Mouse (Mus musculus) forebrain, embryonic 14.5 days (tissue): ENCODE data around the gene Clp1. TPM values are rescaled to one million over a fixed set of nuclear protein-coding genes. Genes with fewer than 3 reads are reported as not detected.
A peak's percentile ranks its signal among the peaks of the same experiment; 100 is the strongest.

Source experiments
- ATAC-seq: fragments of 200-750 bp; cut with Nextera tagmentation; 2 replicates; pipeline ENCODE4 v1.8.0; 2017; ENCODE audit warnings: mild to moderate bottlenecking, moderate library complexity
- DNase-seq: peaks from one replicate; pipeline ENCODE4 v3.0.0-alpha.2; 2015; ENCODE audit warnings: low spot score
- H3K27ac ChIP-seq: fragments of 300-500 bp; sonication (generic); 2 replicates; pipeline ENCODE4 v1.5.1; 2014; ENCODE audit warnings: low read depth, mild to moderate bottlenecking, control low read depth, low read length, moderate library complexity
- H3K27me3 ChIP-seq: fragments of 300-500 bp; sonication (generic); replicated peaks from 2 replicates; pipeline ENCODE4 v1.6.1; 2014; ENCODE audit warnings: low read length, control low read depth, mixed read lengths; ENCODE audit not compliant: control insufficient read depth, insufficient read depth
- H3K36me3 ChIP-seq: fragments of 300-500 bp; sonication (generic); 2 replicates; pipeline ENCODE4 v1.6.1; 2014; ENCODE audit warnings: low read length, control low read depth; ENCODE audit not compliant: control insufficient read depth, insufficient read depth
- H3K4me1 ChIP-seq: fragments of 300-500 bp; sonication (generic); 2 replicates; pipeline ENCODE4 v1.6.1; 2014; ENCODE audit warnings: antibody characterized with exemption, low read length, control low read depth; ENCODE audit not compliant: control insufficient read depth, insufficient read depth
- H3K4me2 ChIP-seq: fragments of 300-500 bp; sonication (generic); 2 replicates; pipeline ENCODE4 v1.6.1; 2014; ENCODE audit warnings: mild to moderate bottlenecking, control low read depth, low read length
- H3K4me3 ChIP-seq: fragments of 300-500 bp; sonication (generic); 2 replicates; pipeline ENCODE4 v1.5.1; 2014; ENCODE audit warnings: low read depth, low read length, control low read depth
- H3K9ac ChIP-seq: fragments of 300-500 bp; sonication (generic); 2 replicates; pipeline ENCODE4 v1.6.1; 2014; ENCODE audit warnings: mild to moderate bottlenecking, low read length, control low read depth, moderate library complexity
- H3K9me3 ChIP-seq: fragments of 300-500 bp; sonication (generic); replicated peaks from 2 replicates; pipeline ENCODE4 v1.6.1; 2016; ENCODE audit warnings: low read length, control low read depth, mixed read lengths; ENCODE audit not compliant: control insufficient read depth
- whole genome bisulfite sequencing: fragments of 180-500 bp; shearing (Covaris S2); extraction: QIAGEN DNeasy Blood & Tissue Kit; methylation state at CpG from one replicate; pipeline ENCODE4 v1.1.7; 2014; 5-methylcytosine and 5-hydroxymethylcytosine counted together
- polyA plus RNA-seq: library from polyadenylated mRNA; unstranded; fragments of >200 nt; fragmentation: Nextera tagmentation; extraction: Ambion mirVana; gene quantifications from 2 replicates; pipeline ENCODE4 v1.2.1, GENCODE M21; 2014

Gene Clp1
- polyA plus RNA-seq, 1 experiment from 2014 or later: 32.3 TPM

DNA sequence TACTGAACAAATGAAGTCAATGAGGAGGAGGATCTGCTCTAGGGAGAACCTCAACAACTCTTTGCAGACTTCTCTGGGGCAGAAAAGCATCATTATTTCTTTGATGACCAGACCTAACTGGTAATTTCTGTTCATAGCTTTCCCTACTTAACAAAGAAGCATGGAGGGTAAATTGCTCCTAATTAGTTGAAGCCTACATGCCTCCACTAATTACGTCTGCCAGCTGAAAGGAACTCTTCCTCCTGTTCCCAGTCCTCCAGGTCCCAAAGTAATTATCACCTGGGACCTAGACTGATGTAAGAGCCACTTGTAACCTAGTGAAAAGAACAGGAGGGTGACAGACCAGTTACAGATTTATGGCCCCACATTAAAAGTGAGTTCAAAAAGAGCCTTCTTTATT lies 19.6 kb downstream of the Clp1 start:
- DNase-seq: peak; percentile 11
- ATAC-seq: peak; percentile 40; the same call in 1 of the 2 replicates
- Histone ChIP-seq H3K36me3 (peaks cover 39% of the 10 kb centered on the region), H3K27ac (no peak overlapping the region), H3K9ac (no peak overlapping the region), H3K9me3 (no peaks in the 10 kb centered on the region), H3K4me1 (peaks cover 12% of the 10 kb centered on the region), H3K27me3 (no peaks in the 10 kb centered on the region), H3K4me3 (no peak overlapping the region), H3K4me2 (no peak overlapping the region)
- 17% methylated on average over 1 of the region's 1 CpGs for WGBS

DNA sequence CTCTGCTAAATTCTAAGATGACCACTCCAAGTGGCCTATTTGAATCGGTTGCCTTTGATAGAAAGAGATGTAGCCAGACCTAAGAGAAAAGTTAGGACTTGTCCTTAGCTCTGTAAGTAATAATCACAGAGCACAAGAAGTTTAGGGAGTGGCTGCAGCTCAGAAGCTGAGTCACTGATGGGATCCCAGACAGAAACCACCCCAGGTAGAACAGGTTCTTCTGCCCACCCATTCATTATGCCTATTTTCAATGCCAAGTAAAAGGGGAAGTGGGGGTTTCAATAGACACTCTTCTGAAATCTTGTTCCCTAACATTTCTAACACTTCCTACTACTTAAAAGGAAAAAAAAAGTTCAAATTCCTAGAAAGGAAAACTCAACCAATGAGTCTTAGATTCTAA lies 21.9 kb downstream of the Clp1 start:
- DNase-seq (no peak), ATAC-seq (no peak)
- no peaks in the 10 kb centered on the region for H3K27me3 ChIP-seq
- H3K9me3 ChIP-seq: no peaks in the 10 kb centered on the region
- no peak overlapping the region for H3K9ac ChIP-seq
- H3K36me3 ChIP-seq: peaks cover 35% of the 10 kb centered on the region
- 89% methylated on average over 1 of the region's 1 CpGs for WGBS
- H3K4me3 ChIP-seq: no peak overlapping the region
- H3K4me1 ChIP-seq: peaks cover 9% of the 10 kb centered on the region
- no peak overlapping the region for H3K4me2 ChIP-seq
- no peak overlapping the region for H3K27ac ChIP-seq

DNA sequence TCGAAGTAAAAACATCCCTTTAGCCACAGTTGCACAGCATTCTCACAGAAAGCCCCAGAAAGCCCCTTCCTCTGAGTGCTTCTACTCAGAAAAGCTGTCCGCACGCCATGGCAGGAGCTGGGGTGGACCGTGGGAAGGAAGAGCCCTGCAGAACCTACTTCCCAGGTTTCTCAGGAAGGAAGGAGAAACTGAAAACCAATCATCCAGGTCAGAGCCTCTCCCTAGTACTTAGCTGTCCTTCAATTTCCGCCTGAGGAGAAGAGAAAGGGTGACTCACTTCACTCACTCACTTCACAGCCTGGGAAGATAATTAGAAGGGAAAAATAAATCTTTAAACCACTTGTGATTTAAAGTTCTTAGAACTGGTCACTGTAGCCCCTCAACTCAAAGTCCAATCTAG lies 22.8 kb downstream of the Clp1 start:
- no peak for ATAC-seq
- Histone ChIP-seq H3K4me1 (peaks cover 9% of the 10 kb centered on the region), H3K9ac (no peak overlapping the region), H3K36me3 (peaks cover 30% of the 10 kb centered on the region), H3K4me2 (no peak overlapping the region), H3K27ac (no peak overlapping the region), H3K9me3 (no peaks in the 10 kb centered on the region), H3K27me3 (no peaks in the 10 kb centered on the region), H3K4me3 (no peak overlapping the region)
- DNase-seq: no peak
- WGBS: 75% methylated on average over 5 of the region's 5 CpGs

DNA sequence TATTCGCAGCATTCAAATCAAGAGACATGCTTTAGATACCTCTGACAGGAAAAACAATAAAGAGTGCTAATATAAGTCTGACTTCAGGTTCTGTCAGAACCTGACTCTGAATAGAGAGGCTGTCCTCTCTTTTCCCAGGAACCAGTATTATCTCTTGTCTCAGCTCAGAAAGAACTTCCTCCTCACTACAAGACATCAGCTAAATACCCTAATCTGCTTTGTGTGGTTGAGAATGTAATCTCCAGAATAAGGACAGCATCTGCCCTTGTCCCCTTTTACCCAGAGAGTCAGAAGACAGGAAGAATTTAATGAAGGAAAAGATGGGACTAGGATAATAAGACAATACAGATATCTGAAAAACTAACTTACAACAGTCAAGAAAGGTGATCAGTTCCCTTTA lies 23.7 kb downstream of the Clp1 start:
- Histone ChIP-seq H3K4me3 (no peak overlapping the region), H3K4me2 (no peak overlapping the region), H3K27me3 (no peaks in the 10 kb centered on the region), H3K27ac (no peak overlapping the region), H3K36me3 (peaks cover 32% of the 10 kb centered on the region), H3K4me1 (peaks cover 9% of the 10 kb centered on the region), H3K9me3 (no peaks in the 10 kb centered on the region), H3K9ac (no peak overlapping the region)
- DNase-seq: no peak
- ATAC-seq: no peak
- WGBS: 93% methylated on average over 1 of the region's 1 CpGs

DNA sequence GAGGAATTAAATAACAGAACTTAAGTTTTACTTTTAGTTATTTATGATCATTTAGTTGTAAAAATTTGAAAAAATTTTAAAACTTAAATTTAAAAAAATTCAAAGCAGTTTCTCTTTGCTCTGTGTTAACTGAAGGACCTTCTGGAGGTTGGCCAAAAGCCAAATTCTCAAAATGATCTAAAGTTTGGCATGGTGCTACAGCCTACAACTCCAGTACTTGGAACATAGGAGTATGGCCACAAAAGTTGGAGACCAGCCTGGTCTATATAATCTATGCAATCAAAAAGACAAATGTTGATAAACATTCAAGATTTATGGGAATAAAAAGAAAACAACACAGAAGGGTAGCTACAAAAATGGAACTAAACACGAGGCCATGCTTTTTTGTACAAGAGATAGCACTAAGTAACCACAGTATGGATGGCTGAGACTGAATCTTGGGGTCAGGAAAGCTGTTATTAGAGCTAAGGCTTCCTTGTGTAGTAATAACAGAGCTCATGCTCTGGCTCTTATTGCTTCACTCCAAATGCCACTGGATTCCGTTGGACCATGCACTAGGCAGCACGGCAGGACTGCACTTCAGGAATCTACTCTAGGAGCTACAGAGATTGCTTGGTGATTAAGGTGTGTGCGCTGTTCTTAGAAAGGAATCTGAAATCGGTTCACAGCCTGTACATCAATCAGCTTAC lies 32.0 kb downstream of the Clp1 start:
- ATAC-seq (no peak), DNase-seq (no peak)
- no peak overlapping the region for H3K4me3 ChIP-seq
- H3K4me2 ChIP-seq: no peak overlapping the region
- H3K4me1 ChIP-seq: no peaks in the 10 kb centered on the region
- WGBS: 91% methylated on average over 5 of the region's 5 CpGs
- no peak overlapping the region for H3K9ac ChIP-seq
- no peak overlapping the region for H3K27ac ChIP-seq
- no peaks in the 10 kb centered on the region for H3K27me3 ChIP-seq
- H3K36me3 ChIP-seq: peaks cover 72% of the 10 kb centered on the region
- no peaks in the 10 kb centered on the region for H3K9me3 ChIP-seq

DNA sequence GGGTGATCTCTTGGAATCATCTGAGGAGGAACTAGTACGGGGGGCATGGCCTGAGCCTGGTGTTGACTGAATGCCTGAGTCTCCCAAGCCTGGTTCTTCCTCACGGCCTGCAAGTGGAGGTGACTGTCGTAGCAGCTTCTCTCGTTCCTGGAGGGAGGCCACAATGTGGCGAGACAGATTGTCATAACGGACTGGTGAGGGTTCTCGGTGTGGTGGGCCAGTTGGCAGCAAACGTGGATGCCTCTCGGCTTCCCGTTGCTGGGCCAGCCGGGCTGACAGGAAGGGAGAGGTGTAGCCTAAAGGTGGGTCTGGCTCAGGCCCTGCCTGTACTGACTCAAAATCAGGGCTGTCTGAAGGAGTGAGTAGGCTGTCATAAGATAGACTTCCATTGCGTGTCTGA lies 37.1 kb downstream of the Clp1 start:
- Histone ChIP-seq H3K4me1 (no peaks in the 10 kb centered on the region), H3K9ac (no peak overlapping the region), H3K36me3 (peaks cover 92% of the 10 kb centered on the region), H3K27me3 (no peaks in the 10 kb centered on the region), H3K9me3 (no peaks in the 10 kb centered on the region), H3K27ac (no peak overlapping the region), H3K4me3 (no peak overlapping the region), H3K4me2 (no peak overlapping the region)
- no peak for ATAC-seq
- 87% methylated on average over 12 of the region's 12 CpGs for WGBS
- no peak for DNase-seq

DNA sequence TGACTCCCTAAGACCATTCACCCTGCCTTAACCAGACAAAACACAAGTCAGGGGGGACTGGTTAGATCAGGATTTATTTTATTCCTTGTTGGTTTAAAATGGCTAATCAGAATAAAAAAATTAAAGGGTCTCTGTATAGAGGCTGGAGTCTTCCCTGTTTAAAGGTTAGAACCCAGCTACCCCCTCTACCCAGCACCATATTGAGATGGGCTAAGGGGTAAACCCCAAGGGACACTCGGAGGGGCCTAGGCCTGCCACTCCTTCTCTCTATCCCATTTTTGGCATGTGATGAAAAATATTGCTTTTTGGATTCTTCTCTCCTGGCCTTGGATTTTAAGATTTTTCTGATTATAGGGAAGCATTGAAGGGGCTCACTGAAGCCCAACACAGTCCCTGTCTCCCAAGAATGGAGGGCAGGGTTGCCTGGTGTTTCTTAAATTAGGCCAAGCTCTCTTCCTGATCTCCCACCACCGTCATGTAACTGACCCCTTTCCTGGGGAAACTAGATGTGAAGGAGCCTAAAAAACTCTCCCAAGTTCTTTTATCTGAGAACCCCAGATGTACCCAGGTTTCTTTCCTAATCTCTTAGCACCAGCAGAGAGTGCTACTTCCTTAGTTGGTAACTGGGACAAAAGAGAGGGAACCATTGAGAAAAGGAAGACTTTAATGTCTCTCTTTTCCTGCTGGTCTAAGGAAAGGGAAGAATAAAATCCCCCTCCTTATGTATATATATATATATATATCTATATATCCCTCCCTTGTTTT lies 38.9 kb downstream of the Clp1 start:
- H3K9ac ChIP-seq: no peak overlapping the region
- H3K36me3 ChIP-seq: peaks cover 86% of the 10 kb centered on the region
- ATAC-seq (no peak), DNase-seq (no peak)
- no peak overlapping the region for H3K4me2 ChIP-seq
- H3K27me3 ChIP-seq: no peaks in the 10 kb centered on the region
- no peaks in the 10 kb centered on the region for H3K9me3 ChIP-seq
- H3K4me1 ChIP-seq: no peaks in the 10 kb centered on the region
- H3K27ac ChIP-seq: no peak overlapping the region
- H3K4me3 ChIP-seq: no peak overlapping the region
- WGBS: 92% methylated on average over 2 of the region's 2 CpGs

DNA sequence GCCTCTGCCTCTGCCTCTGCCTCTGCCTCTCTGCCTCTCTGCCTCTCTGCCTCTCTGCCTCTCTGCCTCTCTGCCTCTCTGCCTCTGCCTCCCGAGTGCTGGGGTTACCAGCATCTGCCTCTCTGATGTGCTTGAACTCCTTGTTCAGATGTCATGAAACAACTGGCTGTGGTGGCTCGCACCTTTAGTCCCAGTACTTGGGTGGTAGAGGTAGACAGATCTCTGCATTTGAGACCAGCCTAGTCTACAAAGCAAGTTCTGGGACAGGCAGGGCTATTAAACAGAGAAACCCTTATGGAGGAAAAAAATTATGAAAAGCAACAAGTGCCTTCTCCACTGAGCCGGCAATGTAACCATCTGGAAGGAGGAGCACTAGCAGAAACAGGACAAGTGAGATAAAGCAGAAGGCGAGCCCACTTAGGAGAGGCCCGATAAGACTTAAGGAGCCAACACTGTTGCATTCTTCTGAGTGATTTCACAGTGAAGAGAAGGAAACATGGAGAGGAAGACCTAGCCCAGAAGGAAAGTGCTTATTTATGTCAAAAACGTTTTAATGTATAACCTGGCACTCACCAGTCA lies 44.5 kb downstream of the Clp1 start:
- Histone ChIP-seq H3K9me3 (no peaks in the 10 kb centered on the region), H3K9ac (no peak overlapping the region), H3K27ac (no peak overlapping the region), H3K4me2 (no peak overlapping the region), H3K4me1 (peaks cover 7% of the 10 kb centered on the region; the same call in 1 of the 2 replicates), H3K27me3 (no peaks in the 10 kb centered on the region), H3K36me3 (peaks cover 42% of the 10 kb centered on the region), H3K4me3 (no peak overlapping the region)
- no peak for DNase-seq
- WGBS: 92% methylated on average over 6 of the region's 6 CpGs
- ATAC-seq: no peak

DNA sequence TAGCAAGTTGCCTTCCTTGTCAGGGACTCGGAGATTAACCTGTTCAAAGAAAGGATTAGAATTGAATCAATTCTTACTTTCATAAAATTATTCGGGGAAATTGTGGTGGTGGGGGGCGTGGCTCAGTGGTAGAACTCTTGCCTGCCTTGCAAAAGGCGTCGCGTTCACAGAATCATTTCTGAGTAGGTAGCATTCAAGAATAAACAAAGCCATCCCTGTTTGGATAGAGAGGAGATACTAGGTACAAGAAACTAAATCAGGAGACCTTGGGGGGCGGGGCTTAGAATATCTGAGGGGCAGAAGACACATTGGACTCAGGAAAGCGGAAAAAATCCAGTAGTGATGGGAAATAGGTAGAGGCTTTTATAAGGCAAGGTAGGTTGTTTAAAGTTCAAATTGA lies 48.1 kb downstream of the Clp1 start, which contains the start of gene Tmx2:
Gene Tmx2 (minus strand): TSS at position 125 of the 400 bp plus-strand sequence.
- Histone ChIP-seq H3K9me3 (no peaks in the 10 kb centered on the region), H3K36me3 (peaks cover 28% of the 10 kb centered on the region), H3K4me3 (peak within 1 kb of the TSS; percentile 79), H3K4me1 (peaks cover 14% of the 10 kb centered on the region; the same call in 1 of the 2 replicates), H3K4me2 (peak within 1 kb of the TSS; percentile 65), H3K27me3 (no peaks in the 10 kb centered on the region), H3K27ac (peak within 1 kb of the TSS; percentile 45; the same call in 1 of the 2 replicates), H3K9ac (peak within 1 kb of the TSS; percentile 84)
- 16% methylated on average over 8 of the region's 8 CpGs for WGBS
- no peak for DNase-seq
- ATAC-seq: no peak
